Mouse (Mus musculus) brain, embryonic 18.5 days (tissue): ENCODE data around the gene Eftud2.

Source experiments
- DNase-seq: peaks from one replicate; pipeline ENCODE4 v3.0.0-alpha.2; 2012; ENCODE audit warnings: low read depth, low spot score

Eftud2 gene

GRCm38 (mm10) chr11:102819021-102819782, 61.6 kb downstream of the Eftud2 start, which contains the start of gene Gjc1:
TSS of gene Gjc1 (minus strand) at chr11:102819700.
- DNase-seq, result no peak

GRCm38 (mm10) chr11:102818121-102819020, 62.4 kb downstream of the Eftud2 start:
- no peak for DNase-seq

DNA sequence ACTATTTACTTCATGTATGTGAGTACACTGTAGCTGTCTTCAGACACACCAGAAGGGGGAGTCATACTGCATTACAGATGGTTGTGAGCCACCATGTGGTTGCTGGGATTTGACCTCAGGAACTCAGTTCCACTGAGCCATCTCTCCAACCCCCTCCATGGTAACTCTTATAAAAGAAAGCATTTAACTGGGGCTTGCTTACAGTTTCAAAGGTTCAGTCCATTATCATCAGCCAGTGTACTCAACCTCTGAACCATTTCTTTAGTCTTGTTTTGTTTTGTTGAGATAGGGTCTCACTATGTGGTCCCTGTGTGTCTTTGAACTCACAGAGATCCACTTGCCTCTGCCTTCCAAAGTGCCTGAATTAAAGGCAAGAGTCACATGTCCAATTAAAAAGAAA, 65.9 kb downstream of the Eftud2 start:
- DNase-seq, result no peak

GRCm38 (mm10) chr11:102810721-102811485, 69.9 kb downstream of the Eftud2 start:
- no peak for DNase-seq

DNA sequence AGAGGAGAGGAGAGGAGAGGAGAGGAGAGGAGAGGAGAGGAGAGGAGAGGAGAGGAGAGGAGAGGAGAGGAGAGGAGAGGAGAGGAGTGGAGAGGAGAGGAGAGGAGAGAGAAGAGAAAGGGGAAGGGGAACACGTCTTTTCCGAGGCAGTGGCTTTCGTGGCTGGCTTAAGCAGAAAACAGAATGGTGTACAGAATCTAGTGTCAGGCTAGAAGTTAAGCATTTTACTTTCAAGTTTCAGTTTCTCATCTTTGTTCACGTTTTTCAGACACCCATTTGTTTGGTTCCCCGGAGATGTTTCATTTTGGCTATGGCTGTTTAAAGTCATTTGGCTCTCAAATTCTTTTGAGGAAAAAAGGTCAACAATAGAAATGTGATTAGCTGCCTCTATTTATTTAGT, 72.5 kb downstream of the Eftud2 start:
- no peak for DNase-seq

DNA sequence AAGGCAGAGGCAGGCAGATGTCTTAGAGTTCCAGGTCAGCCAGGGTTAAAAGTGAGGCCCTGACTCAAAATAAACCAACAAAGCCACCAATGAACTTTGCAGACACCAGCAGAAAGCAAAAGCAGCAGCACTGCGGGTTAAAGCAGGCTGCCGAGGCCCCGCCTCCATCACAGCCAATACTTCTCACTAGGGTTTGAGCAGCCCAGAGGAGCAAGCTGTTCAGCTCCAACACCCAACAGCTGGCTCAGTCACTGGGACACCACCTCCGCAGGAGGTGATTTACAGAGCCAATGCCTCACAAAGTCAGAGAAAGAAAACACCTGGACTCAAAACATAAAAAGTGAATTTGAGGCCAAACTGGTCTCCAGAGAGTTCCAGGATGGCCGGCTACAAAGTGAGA, 77.3 kb downstream of the Eftud2 start:
- no peak for DNase-seq

DNA sequence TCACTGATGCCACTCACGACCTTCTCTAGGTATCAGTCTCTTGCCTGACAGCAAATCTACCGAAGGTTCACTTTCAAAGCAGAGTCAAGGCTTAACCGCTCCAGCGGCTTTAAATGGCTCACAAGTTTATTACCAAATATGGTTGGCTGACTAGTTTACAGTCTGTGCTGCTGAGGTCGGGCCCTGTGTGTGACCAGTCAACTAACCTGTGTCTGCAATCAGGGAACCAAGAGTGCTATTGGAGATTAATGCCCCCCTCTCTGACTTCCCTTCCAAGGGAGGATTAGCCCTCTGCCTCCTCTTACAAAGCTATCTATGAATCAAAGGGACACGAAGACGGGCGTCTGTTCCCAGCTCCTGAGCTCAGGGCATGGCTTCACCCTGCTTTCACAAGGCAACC, 86.6 kb downstream of the Eftud2 start:
- DNase-seq, result no peak

- DNase-seq, result no peak
Observed at GRCm38 (mm10) chr11:102791682-102792445, 88.9 kb downstream of the Eftud2 start.
